Mouse (Mus musculus) lung, postnatal 0 days (tissue): ENCODE measurements at regions not wholly inside any gene's neighbourhood (a gene's known extent, or its start where the extent isn't known, plus 50 kb on each side); places are given as distances from the start of the nearest gene placed in this dataset.

Source experiments
- CTCF ChIP-seq: IDR thresholded peaks from 2 replicates; pipeline ENCODE4 v1.5.1; 2016; ENCODE audit warnings: antibody characterized with exemption, mild to moderate bottlenecking
- EP300 ChIP-seq: IDR thresholded peaks from 2 replicates; pipeline ENCODE4 v1.6.1; 2016; ENCODE audit warnings: antibody characterized with exemption, mild to moderate bottlenecking, control low read depth

DNA sequence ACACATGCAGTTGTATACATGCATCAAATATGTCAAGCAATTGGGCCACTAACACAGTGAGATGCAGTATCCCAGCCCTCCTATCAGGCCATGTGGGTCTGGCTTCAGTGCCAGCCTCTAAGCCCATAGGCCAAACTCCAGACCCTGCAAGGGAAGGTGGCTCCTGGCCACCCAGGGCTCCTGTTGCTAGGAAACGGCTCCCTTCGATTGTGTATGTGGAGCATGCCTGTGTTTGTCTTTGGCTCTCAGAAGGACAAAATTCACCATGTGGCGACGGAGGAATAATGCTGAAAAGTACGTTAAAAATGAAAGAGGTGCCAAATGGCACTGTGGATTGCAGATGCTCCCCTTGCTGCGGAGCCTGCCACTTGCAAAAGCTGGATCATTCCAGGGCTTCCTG lies 249.4 kb upstream of the Mki67 start:
- TF ChIP-seq CTCF (no peak), EP300 (no peak)
